In genomic region chr8:86325040-86325439, GRCm38 (mm10) we compare ENCODE assay signal across 13 mouse cellular contexts.
DNase-seq lines count a peak whose midpoint lies in the region; ATAC-seq and TF ChIP-seq lines count a peak whose summit lies in the region.
"Had no signal": no experiment of that assay in that cellular context is flagged by ENCODE, and none has a peak within 500 bp of the region (broad histone marks: within the 10 kb centered on the region; RNA-seq: fewer than 3 reads in every experiment).

No protein-coding gene starts in this region.

- H3K27me3 ChIP-seq in midbrain, embryonic 13.5 days, result no peaks in the 10 kb centered on the region
- no peaks in the 10 kb centered on the region for H3K27me3 ChIP-seq in midbrain, postnatal 0 days (ENCODE audit: insufficient read depth, low read length)
- no peaks in the 10 kb centered on the region for H3K27me3 ChIP-seq in forebrain, embryonic 16.5 days (replicated peaks; ENCODE audit: control insufficient read depth, insufficient read depth, low read length)
- no peaks in the 10 kb centered on the region for H3K27me3 ChIP-seq in neural tube, embryonic 13.5 days
- H3K27me3 ChIP-seq in kidney, adult 2 months (replicated peaks; ENCODE audit: control insufficient read depth, insufficient read depth, low read length), result no peaks in the 10 kb centered on the region
- H3K27me3 ChIP-seq: heart, embryonic 13.5 days; limb, embryonic 12.5 days had no signal

- H3K36me3 ChIP-seq in midbrain, embryonic 13.5 days, result no peaks in the 10 kb centered on the region
- H3K36me3 ChIP-seq in midbrain, postnatal 0 days (ENCODE audit: insufficient read depth, low read length), result no peaks in the 10 kb centered on the region
- H3K36me3 ChIP-seq in forebrain, embryonic 16.5 days (ENCODE audit: control insufficient read depth, insufficient read depth), result no peaks in the 10 kb centered on the region
- no peaks in the 10 kb centered on the region for H3K36me3 ChIP-seq in neural tube, embryonic 13.5 days
- H3K36me3 ChIP-seq in kidney, adult 2 months (ENCODE audit: control insufficient read depth, insufficient read depth, low read length), result no peaks in the 10 kb centered on the region
- H3K36me3 ChIP-seq: heart, embryonic 13.5 days; limb, embryonic 12.5 days had no signal

- no peak overlapping the region for H3K4me3 ChIP-seq in midbrain, embryonic 13.5 days (replicated peaks)
- H3K4me3 ChIP-seq in midbrain, postnatal 0 days (ENCODE audit: low read depth, low read length), result no peak overlapping the region
- no peak overlapping the region for H3K4me3 ChIP-seq in forebrain, embryonic 16.5 days (replicated peaks; ENCODE audit: low read length)
- no peak overlapping the region for H3K4me3 ChIP-seq in neural tube, embryonic 13.5 days
- no peak overlapping the region for H3K4me3 ChIP-seq in kidney, adult 2 months (ENCODE audit: insufficient read depth, low read depth, low read length)
- H3K4me3 ChIP-seq: heart, embryonic 13.5 days; limb, embryonic 12.5 days had no signal

- DNase-seq in adrenal gland, adult (ENCODE audit: inconsistent age in 2 of 2, low spot score in 1 of 2), result peak; percentile 38 to 75
- DNase-seq in adrenal gland, postnatal 4 days (ENCODE audit: low spot score in 2 of 2), result no peak
- no peak for DNase-seq in midbrain, postnatal 0 days (ENCODE audit: low spot score)
- DNase-seq in kidney, adult 2 months, result no peak
- DNase-seq in right cerebral cortex, postnatal 25 days, result no peak
- DNase-seq: embryo, embryonic 11 days; gastrocnemius, postnatal 36 days had no signal

- TF ChIP-seq CTCF in midbrain, postnatal 0 days (IDR thresholded peaks at IDR 0.05), result no peak
- no peak for TF ChIP-seq CTCF in kidney, adult 2 months (conservative IDR thresholded peaks at IDR 0.05; ENCODE audit: insufficient read depth, insufficient read length, low read depth, low read length)

- TF ChIP-seq POLR2A in kidney, adult 2 months (IDR thresholded peaks at IDR 0.05; ENCODE audit: low read depth, low read length), result no peak

- no peak overlapping the region for H3K4me2 ChIP-seq in midbrain, embryonic 13.5 days (replicated peaks)
- no peak overlapping the region for H3K4me2 ChIP-seq in midbrain, postnatal 0 days (ENCODE audit: low read depth, low read length, poor library complexity, severe bottlenecking)
- no peak overlapping the region for H3K4me2 ChIP-seq in forebrain, embryonic 16.5 days (ENCODE audit: low read length)
- H3K4me2 ChIP-seq in neural tube, embryonic 13.5 days, result no peak overlapping the region
- H3K4me2 ChIP-seq: heart, embryonic 13.5 days; limb, embryonic 12.5 days had no signal

- no peak for ATAC-seq in midbrain, embryonic 13.5 days
- ATAC-seq in midbrain, postnatal 0 days (ENCODE audit: low FRiP score), result no peak
- ATAC-seq in forebrain, embryonic 16.5 days, result no peak
- peak; percentile 52 for ATAC-seq in neural tube, embryonic 13.5 days (ENCODE audit: low read depth)

- peaks cover 23% of the 10 kb centered on the region for H3K4me1 ChIP-seq in midbrain, embryonic 13.5 days (replicated peaks)
- peaks cover 8% of the 10 kb centered on the region for H3K4me1 ChIP-seq in midbrain, postnatal 0 days (ENCODE audit: insufficient read depth, low read length)
- peaks cover 15% of the 10 kb centered on the region for H3K4me1 ChIP-seq in forebrain, embryonic 16.5 days (replicated peaks; ENCODE audit: control insufficient read depth, insufficient read depth, low read length)
- peaks cover 27% of the 10 kb centered on the region for H3K4me1 ChIP-seq in neural tube, embryonic 13.5 days (replicated peaks)
- no peaks in the 10 kb centered on the region for H3K4me1 ChIP-seq in kidney, adult 2 months (ENCODE audit: control insufficient read depth, insufficient read depth, low read length)
- H3K4me1 ChIP-seq: heart, embryonic 13.5 days; limb, embryonic 12.5 days had no signal

- H3K9me3 ChIP-seq in midbrain, embryonic 13.5 days, result no peaks in the 10 kb centered on the region
- H3K9me3 ChIP-seq in midbrain, postnatal 0 days (ENCODE audit: low read length), result no peaks in the 10 kb centered on the region
- H3K9me3 ChIP-seq in forebrain, embryonic 16.5 days (ENCODE audit: control insufficient read depth, low read length), result no peaks in the 10 kb centered on the region
- no peaks in the 10 kb centered on the region for H3K9me3 ChIP-seq in neural tube, embryonic 13.5 days
- H3K9me3 ChIP-seq: heart, embryonic 13.5 days; limb, embryonic 12.5 days had no signal

- no peak overlapping the region for H3K9ac ChIP-seq in midbrain, embryonic 13.5 days (replicated peaks)
- H3K9ac ChIP-seq in midbrain, postnatal 0 days (replicated peaks; ENCODE audit: low read length, poor library complexity, severe bottlenecking), result no peak overlapping the region
- no peak overlapping the region for H3K9ac ChIP-seq in forebrain, embryonic 16.5 days (replicated peaks; ENCODE audit: low read depth, low read length)
- H3K9ac ChIP-seq in neural tube, embryonic 13.5 days, result peak overlapping the region; percentile 52
- H3K9ac ChIP-seq: heart, embryonic 13.5 days; limb, embryonic 12.5 days had no signal

- H3K27ac ChIP-seq in midbrain, embryonic 13.5 days, result peak overlapping the region; percentile 54
- no peak overlapping the region; the same call in 1 of the 2 replicates for H3K27ac ChIP-seq in midbrain, postnatal 0 days (ENCODE audit: low read depth, low read length)
- H3K27ac ChIP-seq in forebrain, embryonic 16.5 days (ENCODE audit: low read length), result peak overlapping the region; percentile 60
- H3K27ac ChIP-seq in neural tube, embryonic 13.5 days (replicated peaks), result peak overlapping the region; percentile 87
- H3K27ac ChIP-seq in kidney, adult 2 months (ENCODE audit: insufficient read depth, low read depth, low read length), result no peak overlapping the region
- H3K27ac ChIP-seq: heart, embryonic 13.5 days; limb, embryonic 12.5 days; macrophage had no signal

- WGBS in midbrain, embryonic 13.5 days, result 87% methylated on average over 7 of the region's 7 CpGs
- WGBS in midbrain, postnatal 0 days, result 85% methylated on average over 7 of the region's 7 CpGs
- 84% methylated on average over 7 of the region's 7 CpGs for WGBS in forebrain, embryonic 16.5 days
- WGBS in neural tube, embryonic 13.5 days, result 37% methylated on average over 7 of the region's 7 CpGs
- WGBS in kidney, adult 2 months, result 53% methylated on average over 7 of the region's 7 CpGs

Comparison
In these comparisons a context has a peak if more than half of its experiments do, and no peak if none do; other contexts are left out.
1. DNase-seq: peak in adrenal gland, adult (2 of 2); none in adrenal gland, postnatal 4 days (0 of 2), midbrain, postnatal 0 days (single experiment), kidney, adult 2 months (single experiment) and right cerebral cortex, postnatal 25 days (single experiment).
2. H3K27ac ChIP-seq: peak in midbrain, embryonic 13.5 days (single experiment), forebrain, embryonic 16.5 days (single experiment) and neural tube, embryonic 13.5 days (single experiment); none in midbrain, postnatal 0 days (single experiment) and kidney, adult 2 months (single experiment).